Mouse (Mus musculus) brain, embryonic 14.5 days (tissue): ENCODE results near the gene Selenbp1.

Experiments used
- CTCF ChIP-seq: fragments of 200-500 bp; IDR thresholded peaks from 2 replicates; pipeline ENCODE4 v1.5.1; 2012; ENCODE audit warnings: inconsistent platforms, mild to moderate bottlenecking, moderate library complexity, borderline replicate concordance; ENCODE audit not compliant: insufficient read depth, insufficient read length; ENCODE audit errors: extremely low read depth
- POLR2A ChIP-seq: fragments of 200-500 bp; IDR thresholded peaks from 2 replicates; pipeline ENCODE4 v1.6.1; 2012; ENCODE audit warnings: mild to moderate bottlenecking, inconsistent platforms, borderline replicate concordance; ENCODE audit not compliant: poor library complexity, insufficient read depth, insufficient read length, severe bottlenecking; ENCODE audit errors: extremely low read depth

DNA sequence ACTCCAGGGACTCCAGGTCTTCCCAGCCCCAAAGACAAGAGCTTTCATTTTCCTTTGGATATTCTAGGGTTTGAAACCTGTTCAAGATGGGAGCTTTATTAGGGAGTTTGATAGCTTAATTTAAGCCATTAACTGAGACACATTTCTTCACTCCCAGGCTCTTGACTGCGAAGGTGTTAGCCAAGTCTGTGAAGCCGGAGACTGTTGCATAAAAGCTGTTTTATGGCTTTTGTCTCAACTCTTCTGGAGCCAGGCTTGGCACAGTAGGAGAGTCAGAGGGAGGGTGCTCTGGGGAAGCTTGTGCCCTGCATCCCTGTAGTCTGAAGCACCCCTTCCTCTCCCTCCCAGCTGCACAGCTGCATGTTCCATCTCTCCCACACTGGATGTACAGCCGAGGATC, 10.5 kb upstream of the Selenbp1 start:
- TF ChIP-seq POLR2A, result no peak
- no peak for TF ChIP-seq CTCF
